Mouse (Mus musculus) megakaryocyte-erythroid progenitor cell, adult 5-6 weeks (primary cell): ENCODE results near the gene Grin3b. TPM values are rescaled to one million over a fixed set of nuclear protein-coding genes. Genes with fewer than 3 reads are reported as not detected.

ENCODE experiments used
- ATAC-seq: replicated peaks from 2 replicates; pipeline ENCODE4 v1.8.0; 2016; ENCODE audit warnings: mild to moderate bottlenecking, inconsistent platforms; ENCODE audit not compliant: severe bottlenecking, poor library complexity, low FRiP score, low TSS enrichment
- total RNA-seq, 2 experiments: library from RNA; stranded (forward) in 1 of 2; stranded (reverse) in 1 of 2; fragments of 200-1000, 215-1000 nt in 1 of 2; fragments of >200 nt in 1 of 2; fragmentation: Nextera tagmentation in 1 of 2; gene quantifications; 2 replicates each; pipeline ENCODE4 v1.2.3; 2014 to 2017

Gene Grin3b
- total RNA-seq, 2 experiments from 2014 or later, result not detected

- ATAC-seq, result no peak
Observed at GRCm38 (mm10) chr10:80024229-80025043, 53.9 kb downstream of the Grin3b start.

DNA sequence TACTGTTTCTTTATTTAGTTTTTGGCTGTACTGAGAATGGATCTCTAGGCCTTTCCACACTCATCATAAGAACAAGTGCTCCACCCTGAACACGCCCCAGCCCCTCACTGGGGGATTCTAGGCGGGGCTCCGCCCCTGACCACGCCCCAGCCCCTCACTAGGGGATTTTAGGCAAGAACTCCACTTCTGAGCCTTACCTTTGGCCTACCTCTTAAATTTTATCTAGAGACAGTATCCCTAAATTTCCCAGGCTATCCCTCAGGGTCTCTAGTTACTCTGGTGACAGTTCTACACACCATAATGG, 54.5 kb downstream of the Grin3b start:
- ATAC-seq, result no peak

- ATAC-seq, result no peak
Observed at GRCm38 (mm10) chr10:80025463-80025862, 54.9 kb downstream of the Grin3b start.

GRCm38 (mm10) chr10:80025889-80026288, 55.4 kb downstream of the Grin3b start:
- ATAC-seq, result peak; percentile 57

Other genes with a start within 250 kb of the Grin3b start
Only the 30 nearest of the 32 such genes appear.
- 76.0 and 106 TPM in 2 replicates for gene Rnf126, start 203.8 kb upstream of the Grin3b start, total RNA-seq (2014; fragmentation: Nextera tagmentation)
- 16.2 and 20.8 TPM in 2 replicates for gene Rnf126, start 203.8 kb upstream of the Grin3b start, total RNA-seq (2017)
- gene Fstl3, start 193.4 kb upstream of the Grin3b start, total RNA-seq (2014; fragmentation: Nextera tagmentation), result 0.49 and 0.96 TPM in 2 replicates
- 0.66 and 0.80 TPM in 2 replicates for gene Fstl3, start 193.4 kb upstream of the Grin3b start, total RNA-seq (2017)
- gene Prss57, start 179.8 kb upstream of the Grin3b start, total RNA-seq (2014; fragmentation: Nextera tagmentation), result 2.4 and 7.6 TPM in 2 replicates
- gene Prss57, start 179.8 kb upstream of the Grin3b start, total RNA-seq (2017), result 1.7 and 3.5 TPM in 2 replicates
- 7.6 and 11.1 TPM in 2 replicates for gene Palm, start 177.1 kb upstream of the Grin3b start, total RNA-seq (2014; fragmentation: Nextera tagmentation)
- 4.6 and 6.8 TPM in 2 replicates for gene Palm, start 177.1 kb upstream of the Grin3b start, total RNA-seq (2017)
- not detected in 2 replicates for gene Misp, start 149.7 kb upstream of the Grin3b start, total RNA-seq (2014; fragmentation: Nextera tagmentation)
- not detected in 2 replicates for gene Misp, start 149.7 kb upstream of the Grin3b start, total RNA-seq (2017)
- 423 and 470 TPM in 2 replicates for gene Ptbp1, start 116.3 kb upstream of the Grin3b start, total RNA-seq (2014; fragmentation: Nextera tagmentation)
- 149 and 201 TPM in 2 replicates for gene Ptbp1, start 116.3 kb upstream of the Grin3b start, total RNA-seq (2017)
- gene Prtn3, start 96.2 kb upstream of the Grin3b start, total RNA-seq (2014; fragmentation: Nextera tagmentation), result 2.5 and 8.7 TPM in 2 replicates
- gene Prtn3, start 96.2 kb upstream of the Grin3b start, total RNA-seq (2017), result 0.56 and 5.9 TPM in 2 replicates
- not detected in 2 replicates for gene Plppr3, start 96.1 kb upstream of the Grin3b start, total RNA-seq (2014; fragmentation: Nextera tagmentation)
- gene Plppr3, start 96.1 kb upstream of the Grin3b start, total RNA-seq (2017), result 5.8 and 15.0 TPM in 2 replicates
- gene Elane, start 84.5 kb upstream of the Grin3b start, total RNA-seq (2014; fragmentation: Nextera tagmentation), result 10.5 TPM in 1 of 2 replicates, not detected in the other
- 0.23 and 1.3 TPM in 2 replicates for gene Elane, start 84.5 kb upstream of the Grin3b start, total RNA-seq (2017)
- gene Cfd, start 79.9 kb upstream of the Grin3b start, total RNA-seq (2014; fragmentation: Nextera tagmentation), result not detected in 2 replicates
- gene Cfd, start 79.9 kb upstream of the Grin3b start, total RNA-seq (2017), result not detected in 2 replicates
- 17.1 and 21.7 TPM in 2 replicates for gene Med16, start 61.8 kb upstream of the Grin3b start, total RNA-seq (2014; fragmentation: Nextera tagmentation)
- gene Med16, start 61.8 kb upstream of the Grin3b start, total RNA-seq (2017), result 9.7 and 9.8 TPM in 2 replicates
- gene Gm26602, start 59.9 kb upstream of the Grin3b start, total RNA-seq (2014; fragmentation: Nextera tagmentation), result not detected in 2 replicates
- gene Gm26602, start 59.9 kb upstream of the Grin3b start, total RNA-seq (2017), result not detected in 2 replicates
- gene Kiss1r, start 53.7 kb upstream of the Grin3b start, total RNA-seq (2014; fragmentation: Nextera tagmentation), result 0.31 TPM in 1 of 2 replicates, not detected in the other
- 2.2 TPM in 1 of 2 replicates, not detected in the other for gene Kiss1r, start 53.7 kb upstream of the Grin3b start, total RNA-seq (2017)
- gene R3hdm4, start 49.5 kb upstream of the Grin3b start, total RNA-seq (2014; fragmentation: Nextera tagmentation), result 80.3 and 91.7 TPM in 2 replicates
- gene R3hdm4, start 49.5 kb upstream of the Grin3b start, total RNA-seq (2017), result 35.5 and 38.9 TPM in 2 replicates
- 4.4 and 5.9 TPM in 2 replicates for gene Arid3a, start 43.7 kb upstream of the Grin3b start, total RNA-seq (2014; fragmentation: Nextera tagmentation)
- gene Arid3a, start 43.7 kb upstream of the Grin3b start, total RNA-seq (2017), result 5.4 and 6.0 TPM in 2 replicates
- gene Wdr18, start 10.6 kb upstream of the Grin3b start, total RNA-seq (2014; fragmentation: Nextera tagmentation), result 82.9 and 86.4 TPM in 2 replicates
- gene Wdr18, start 10.6 kb upstream of the Grin3b start, total RNA-seq (2017), result 23.4 and 24.8 TPM in 2 replicates
- gene Tmem259, start 13.6 kb downstream of the Grin3b start, total RNA-seq (2014; fragmentation: Nextera tagmentation), result 75.5 and 83.0 TPM in 2 replicates
- 47.3 and 63.9 TPM in 2 replicates for gene Tmem259, start 13.6 kb downstream of the Grin3b start, total RNA-seq (2017)
- 18.0 and 24.6 TPM in 2 replicates for gene Cnn2, start 17.9 kb downstream of the Grin3b start, total RNA-seq (2014; fragmentation: Nextera tagmentation)
- gene Cnn2, start 17.9 kb downstream of the Grin3b start, total RNA-seq (2017), result 13.8 and 25.6 TPM in 2 replicates
- gene Abca7, start 25.8 kb downstream of the Grin3b start, total RNA-seq (2014; fragmentation: Nextera tagmentation), result 27.0 and 32.9 TPM in 2 replicates
- gene Abca7, start 25.8 kb downstream of the Grin3b start, total RNA-seq (2017), result 11.0 and 12.1 TPM in 2 replicates
- 76.2 and 103 TPM in 2 replicates for gene Arhgap45, start 45.9 kb downstream of the Grin3b start, total RNA-seq (2014; fragmentation: Nextera tagmentation)
- gene Arhgap45, start 45.9 kb downstream of the Grin3b start, total RNA-seq (2017), result 52.8 and 64.4 TPM in 2 replicates
- 145 and 157 TPM in 2 replicates for gene Polr2e, start 69.1 kb downstream of the Grin3b start, total RNA-seq (2014; fragmentation: Nextera tagmentation)
- 142 and 150 TPM in 2 replicates for gene Polr2e, start 69.1 kb downstream of the Grin3b start, total RNA-seq (2017)
- gene Gpx4, start 76.5 kb downstream of the Grin3b start, total RNA-seq (2014; fragmentation: Nextera tagmentation), result 566 and 603 TPM in 2 replicates
- 483 and 498 TPM in 2 replicates for gene Gpx4, start 76.5 kb downstream of the Grin3b start, total RNA-seq (2017)
- 34.4 and 39.7 TPM in 2 replicates for gene Sbno2, start 134.9 kb downstream of the Grin3b start, total RNA-seq (2014; fragmentation: Nextera tagmentation)
- 12.1 and 12.9 TPM in 2 replicates for gene Sbno2, start 134.9 kb downstream of the Grin3b start, total RNA-seq (2017)
- gene Stk11, start 145.1 kb downstream of the Grin3b start, total RNA-seq (2014; fragmentation: Nextera tagmentation), result 152 and 213 TPM in 2 replicates
- 116 and 174 TPM in 2 replicates for gene Stk11, start 145.1 kb downstream of the Grin3b start, total RNA-seq (2017)
- gene Atp5d, start 167.9 kb downstream of the Grin3b start, total RNA-seq (2014; fragmentation: Nextera tagmentation), result 282 and 325 TPM in 2 replicates
- 29.3 and 49.3 TPM in 2 replicates for gene Atp5d, start 167.9 kb downstream of the Grin3b start, total RNA-seq (2017)
- 5.2 and 10.5 TPM in 2 replicates for gene Cbarp, start 170.1 kb downstream of the Grin3b start, total RNA-seq (2014; fragmentation: Nextera tagmentation)
- gene Cbarp, start 170.1 kb downstream of the Grin3b start, total RNA-seq (2017), result 3.7 TPM in 1 of 2 replicates, not detected in the other
- 30.9 and 34.0 TPM in 2 replicates for gene Midn, start 177.6 kb downstream of the Grin3b start, total RNA-seq (2014; fragmentation: Nextera tagmentation)
- gene Midn, start 177.6 kb downstream of the Grin3b start, total RNA-seq (2017), result 9.4 and 10.5 TPM in 2 replicates
- gene Cirbp, start 195.3 kb downstream of the Grin3b start, total RNA-seq (2014; fragmentation: Nextera tagmentation), result 31.5 and 44.0 TPM in 2 replicates
- gene Cirbp, start 195.3 kb downstream of the Grin3b start, total RNA-seq (2017), result 30.8 and 73.1 TPM in 2 replicates
- gene 1600002K03Rik, start 202.2 kb downstream of the Grin3b start, total RNA-seq (2014; fragmentation: Nextera tagmentation), result 14.2 and 22.9 TPM in 2 replicates
- 25.4 and 27.8 TPM in 2 replicates for gene 1600002K03Rik, start 202.2 kb downstream of the Grin3b start, total RNA-seq (2017)
- gene Efna2, start 208.8 kb downstream of the Grin3b start, total RNA-seq (2014; fragmentation: Nextera tagmentation), result 0.40 TPM in 1 of 2 replicates, not detected in the other
- 0.80 TPM in 1 of 2 replicates, not detected in the other for gene Efna2, start 208.8 kb downstream of the Grin3b start, total RNA-seq (2017)